ENCODE assay signal across 26 mouse cellular contexts in genomic region chr17:44475910-44476309, GRCm38 (mm10).
"Had no signal": no experiment of that assay in that cellular context is flagged by ENCODE, and none has a peak within 500 bp of the region (broad histone marks: within the 10 kb centered on the region; RNA-seq: fewer than 3 reads in every experiment).

No protein-coding gene starts in this region.

- DNase-seq: gastrocnemius, adult 2 months; gastrocnemius, postnatal 10 days; gastrocnemius, postnatal 25 days; heart, adult 11 months; heart, adult 2 months; heart, postnatal 4 days; kidney, adult 18-20 months; kidney, adult 8-10 months; kidney, postnatal 10 days; kidney, postnatal 25 days; kidney, postnatal 4 days; liver; liver, embryonic 13.5 days had no signal

- H3K4me3 ChIP-seq: gastrocnemius, adult 2 months; heart, adult 2 months; heart, embryonic 13.5 days; heart, embryonic 15.5 days; hindbrain, embryonic 10.5 days; hindbrain, embryonic 12.5 days; intestine, embryonic 15.5 days; layer of hippocampus, adult 2 months; left cerebral cortex, adult 2 months; limb, embryonic 10.5 days; limb, embryonic 12.5 days; liver, embryonic 13.5 days; liver, embryonic 15.5 days had no signal

- H3K9me3 ChIP-seq: heart, embryonic 13.5 days; heart, embryonic 15.5 days; hindbrain, embryonic 10.5 days; hindbrain, embryonic 12.5 days; intestine, embryonic 15.5 days; limb, embryonic 10.5 days; limb, embryonic 12.5 days; liver, embryonic 13.5 days; liver, embryonic 15.5 days had no signal

- H3K4me1 ChIP-seq: heart, embryonic 13.5 days; heart, embryonic 15.5 days; hindbrain, embryonic 12.5 days; intestine, embryonic 15.5 days; liver, embryonic 13.5 days; liver, embryonic 15.5 days had no signal

- H3K36me3 ChIP-seq: heart, embryonic 13.5 days; heart, embryonic 15.5 days; hindbrain, embryonic 10.5 days; hindbrain, embryonic 12.5 days; intestine, embryonic 15.5 days; limb, embryonic 10.5 days; limb, embryonic 12.5 days; liver, embryonic 13.5 days; liver, embryonic 15.5 days had no signal

- H3K27ac ChIP-seq: gastrocnemius, adult 2 months; heart, adult 2 months; heart, embryonic 13.5 days; heart, embryonic 15.5 days; hindbrain, embryonic 10.5 days; hindbrain, embryonic 12.5 days; hindbrain, embryonic 14.5 days; intestine, embryonic 15.5 days; layer of hippocampus, adult 2 months; left cerebral cortex, adult 2 months; limb, embryonic 10.5 days; limb, embryonic 12.5 days; liver, embryonic 13.5 days; liver, embryonic 15.5 days had no signal

- H3K4me2 ChIP-seq: heart, embryonic 11.5 days; heart, embryonic 13.5 days; heart, embryonic 15.5 days; hindbrain, embryonic 12.5 days; hindbrain, embryonic 14.5 days; intestine, embryonic 15.5 days; limb, embryonic 12.5 days; liver, embryonic 11.5 days; liver, embryonic 13.5 days; liver, embryonic 15.5 days had no signal

- H3K9ac ChIP-seq: heart, embryonic 13.5 days; heart, embryonic 15.5 days; hindbrain, embryonic 12.5 days; hindbrain, embryonic 14.5 days; intestine, embryonic 15.5 days; limb, embryonic 12.5 days; liver, embryonic 13.5 days; liver, embryonic 15.5 days had no signal

- H3K27me3 ChIP-seq: heart, embryonic 13.5 days; heart, embryonic 15.5 days; hindbrain, embryonic 12.5 days; intestine, embryonic 15.5 days; liver, embryonic 13.5 days; liver, embryonic 15.5 days had no signal
